Mouse (Mus musculus) intestine, embryonic 14.5 days (tissue): ENCODE measurements around the gene Kif13a. TPM values are rescaled to one million over a fixed set of nuclear protein-coding genes. Genes with fewer than 3 reads are reported as not detected.

Experiments used
- ATAC-seq: fragments of 200-750 bp; cut with Nextera tagmentation; replicated peaks from 2 replicates; pipeline ENCODE4 v1.8.0; 2017; ENCODE audit warnings: low read depth, moderate number of reproducible peaks, moderate TSS enrichment, moderate library complexity; ENCODE audit not compliant: low FRiP score, low TSS enrichment
- DNase-seq: peaks from one replicate; pipeline ENCODE4 v3.0.0-alpha.2; 2018; ENCODE audit warnings: low spot score
- H3K27ac ChIP-seq: fragments of 300-500 bp; sonication (generic); 2 replicates; pipeline ENCODE4 v1.5.1; 2014; ENCODE audit warnings: low read depth, mild to moderate bottlenecking, control low read depth
- H3K27me3 ChIP-seq: fragments of 300-500 bp; sonication (generic); replicated peaks from 2 replicates; pipeline ENCODE4 v1.6.1; 2014; ENCODE audit warnings: low read length, control low read depth; ENCODE audit not compliant: control insufficient read depth, insufficient read depth
- H3K36me3 ChIP-seq: fragments of 300-500 bp; sonication (generic); 2 replicates; pipeline ENCODE4 v1.6.1; 2014; ENCODE audit warnings: low read length, control low read depth; ENCODE audit not compliant: control insufficient read depth, insufficient read depth
- H3K4me1 ChIP-seq: fragments of 300-500 bp; sonication (generic); replicated peaks from 2 replicates; pipeline ENCODE4 v1.6.1; 2014; ENCODE audit warnings: low read length, control low read depth, mixed read lengths; ENCODE audit not compliant: control insufficient read depth, insufficient read depth
- H3K4me2 ChIP-seq: fragments of 300-500 bp; sonication (generic); 2 replicates; pipeline ENCODE4 v1.6.1; 2014; ENCODE audit warnings: low read length
- H3K4me3 ChIP-seq: fragments of 300-500 bp; sonication (generic); 2 replicates; pipeline ENCODE4 v1.5.1; 2014; ENCODE audit warnings: low read depth, low read length, control low read depth, mixed read lengths
- H3K9ac ChIP-seq: fragments of 300-500 bp; sonication (generic); 2 replicates; pipeline ENCODE4 v1.6.1; 2014; ENCODE audit warnings: mild to moderate bottlenecking, low read length
- H3K9me3 ChIP-seq: fragments of 300-500 bp; sonication (generic); 2 replicates; pipeline ENCODE4 v1.6.1; 2016; ENCODE audit warnings: low read length, control low read depth; ENCODE audit not compliant: control insufficient read depth
- WGBS: fragments of 180-500 bp; shearing (Covaris S2); extraction: QIAGEN DNeasy Blood & Tissue Kit; methylation state at CpG from one replicate; pipeline ENCODE4 v1.1.7; 2014; 5-methylcytosine and 5-hydroxymethylcytosine counted together
- polyA plus RNA-seq: library from polyadenylated mRNA; unstranded; fragments of >200 nt; fragmentation: Nextera tagmentation; extraction: Ambion mirVana; gene quantifications from 2 replicates; pipeline ENCODE4 v1.2.1, GENCODE M21; 2014

Gene Kif13a
- polyA plus RNA-seq, 1 experiment from 2014 or later: 20.3 TPM

GRCm38 (mm10) chr13:46902568-46903255 is 27.0 kb downstream of the Kif13a start:
- DNase-seq (no peak), ATAC-seq (no peak)
- 76% methylated on average over 7 of the region's 7 CpGs for WGBS
- Histone ChIP-seq H3K4me2 (no peak overlapping the region), H3K9me3 (no peaks in the 10 kb centered on the region), H3K4me1 (no peaks in the 10 kb centered on the region), H3K27me3 (no peaks in the 10 kb centered on the region), H3K9ac (no peak overlapping the region), H3K4me3 (no peak overlapping the region), H3K27ac (no peak overlapping the region), H3K36me3 (no peaks in the 10 kb centered on the region)

GRCm38 (mm10) chr13:46900870-46901555 is 28.7 kb downstream of the Kif13a start:
- Histone ChIP-seq H3K9me3 (no peaks in the 10 kb centered on the region), H3K36me3 (no peaks in the 10 kb centered on the region), H3K4me1 (no peaks in the 10 kb centered on the region), H3K9ac (no peak overlapping the region), H3K27me3 (no peaks in the 10 kb centered on the region), H3K4me3 (no peak overlapping the region), H3K27ac (no peak overlapping the region), H3K4me2 (no peak overlapping the region)
- DNase-seq: no peak
- ATAC-seq: no peak
- 92% methylated on average over 11 of the region's 11 CpGs for WGBS

- H3K36me3 ChIP-seq: no peaks in the 10 kb centered on the region
- H3K4me2 ChIP-seq: no peak overlapping the region
- ATAC-seq (no peak), DNase-seq (no peak)
- no peak overlapping the region for H3K27ac ChIP-seq
- H3K4me3 ChIP-seq: no peak overlapping the region
- no peaks in the 10 kb centered on the region for H3K4me1 ChIP-seq
- 51% methylated on average over 2 of the region's 2 CpGs for WGBS
- no peaks in the 10 kb centered on the region for H3K27me3 ChIP-seq
- no peak overlapping the region for H3K9ac ChIP-seq
- H3K9me3 ChIP-seq: no peaks in the 10 kb centered on the region
Measured at GRCm38 (mm10) chr13:46898837-46899236, 30.8 kb downstream of the Kif13a start.

- Histone ChIP-seq H3K4me1 (no peaks in the 10 kb centered on the region), H3K27ac (no peak overlapping the region), H3K4me3 (no peak overlapping the region), H3K36me3 (no peaks in the 10 kb centered on the region), H3K9me3 (no peaks in the 10 kb centered on the region), H3K27me3 (no peaks in the 10 kb centered on the region), H3K4me2 (no peak overlapping the region), H3K9ac (no peak overlapping the region)
- DNase-seq (no peak), ATAC-seq (no peak)
- WGBS: 59% methylated on average over 11 of the region's 11 CpGs
Measured at GRCm38 (mm10) chr13:46898411-46898810, 31.3 kb downstream of the Kif13a start.

GRCm38 (mm10) chr13:46892380-46892779 is 37.3 kb downstream of the Kif13a start:
- Histone ChIP-seq H3K9me3 (no peaks in the 10 kb centered on the region), H3K4me1 (peaks cover 6% of the 10 kb centered on the region; the same call in 1 of the 2 replicates), H3K4me3 (no peak overlapping the region), H3K4me2 (no peak overlapping the region), H3K27ac (no peak overlapping the region), H3K9ac (no peak overlapping the region), H3K27me3 (no peaks in the 10 kb centered on the region), H3K36me3 (no peaks in the 10 kb centered on the region)
- ATAC-seq (no peak), DNase-seq (no peak)
- WGBS: 53% methylated on average over 4 of the region's 4 CpGs

- no peak for DNase-seq
- no peaks in the 10 kb centered on the region for H3K9me3 ChIP-seq
- H3K9ac ChIP-seq: no peak overlapping the region
- H3K36me3 ChIP-seq: no peaks in the 10 kb centered on the region
- no peak for ATAC-seq
- WGBS: 87% methylated on average over 12 of the region's 12 CpGs
- H3K4me3 ChIP-seq: no peak overlapping the region
- H3K4me2 ChIP-seq: no peak overlapping the region
- peaks cover 21% of the 10 kb centered on the region for H3K4me1 ChIP-seq
- H3K27ac ChIP-seq: no peak overlapping the region
- no peaks in the 10 kb centered on the region for H3K27me3 ChIP-seq
Measured at GRCm38 (mm10) chr13:46888150-46888683, 41.5 kb downstream of the Kif13a start.

- 88% methylated on average over 10 of the region's 10 CpGs for WGBS
- no peaks in the 10 kb centered on the region for H3K36me3 ChIP-seq
- no peaks in the 10 kb centered on the region for H3K27me3 ChIP-seq
- H3K9me3 ChIP-seq: no peaks in the 10 kb centered on the region
- H3K4me3 ChIP-seq: no peak overlapping the region
- no peak overlapping the region for H3K27ac ChIP-seq
- ATAC-seq (no peak), DNase-seq (no peak)
- no peak overlapping the region for H3K4me2 ChIP-seq
- H3K4me1 ChIP-seq: peaks cover 18% of the 10 kb centered on the region
- H3K9ac ChIP-seq: no peak overlapping the region
Measured at GRCm38 (mm10) chr13:46886497-46887261, 43.0 kb downstream of the Kif13a start.

GRCm38 (mm10) chr13:46885759-46886060 is 44.0 kb downstream of the Kif13a start:
- Histone ChIP-seq H3K9ac (no peak overlapping the region), H3K4me2 (no peak overlapping the region)

More at GRCm38 (mm10) chr13:46885759-46886060, 44.0 kb downstream of the Kif13a start:
- ATAC-seq (no peak), DNase-seq (no peak)
- no peak overlapping the region for H3K27ac ChIP-seq
- peaks cover 18% of the 10 kb centered on the region for H3K4me1 ChIP-seq
- no peaks in the 10 kb centered on the region for H3K36me3 ChIP-seq
- H3K4me3 ChIP-seq: no peak overlapping the region
- WGBS: 71% methylated on average over 5 of the region's 5 CpGs
- no peaks in the 10 kb centered on the region for H3K27me3 ChIP-seq
- no peaks in the 10 kb centered on the region for H3K9me3 ChIP-seq
